Mouse (Mus musculus): ENCODE results near the gene Vmn1r210.

GRCm38 (mm10) chr13:22857461-22857860 is 26.3 kb upstream of the Vmn1r210 start, which contains the start of gene Vmn1r211:
- TF ChIP-seq CTCF (IDR thresholded peaks at IDR 0.05; ENCODE audit: control insufficient read depth, insufficient read depth, insufficient replicate concordance, low read depth, low read length) (no peak), POLR2A (IDR thresholded peaks at IDR 0.05; ENCODE audit: control insufficient read depth, low read depth, low read length) (no peak)
